Mouse (Mus musculus) midbrain, embryonic 16.5 days (tissue): Measurements from ENCODE around the gene Pias3. TPM values are rescaled to one million over a fixed set of nuclear protein-coding genes. Genes with fewer than 3 reads are reported as not detected.
A peak's percentile ranks its signal among the peaks of the same experiment; 100 is the strongest.
"Not testable (repeated sequence)": the region's sequence is repeated elsewhere in the genome, so short reads cannot be mapped to it uniquely, and the experiment has no call there.

Experiments used
- ATAC-seq: fragments of 200-750 bp; cut with Nextera tagmentation; 2 replicates; pipeline ENCODE4 v1.8.0; 2017; ENCODE audit warnings: moderate TSS enrichment
- H3K27ac ChIP-seq: fragments of 300-500 bp; sonication (generic); 2 replicates; pipeline ENCODE4 v1.5.1; 2014; ENCODE audit warnings: mild to moderate bottlenecking, low read length, mixed read lengths
- H3K27me3 ChIP-seq: fragments of 300-500 bp; sonication (generic); 2 replicates; pipeline ENCODE4 v1.6.1; 2014; ENCODE audit warnings: low read depth, low read length, mixed read lengths; ENCODE audit not compliant: control insufficient read depth, insufficient read depth
- H3K36me3 ChIP-seq: fragments of 300-500 bp; sonication (generic); 2 replicates; pipeline ENCODE4 v1.6.1; 2014; ENCODE audit warnings: mild to moderate bottlenecking, low read length, moderate library complexity, mixed read lengths; ENCODE audit not compliant: control insufficient read depth, insufficient read depth
- H3K4me1 ChIP-seq: fragments of 300-500 bp; sonication (generic); 2 replicates; pipeline ENCODE4 v1.6.1; 2014; ENCODE audit warnings: mild to moderate bottlenecking, low read length, mixed read lengths; ENCODE audit not compliant: control insufficient read depth, insufficient read depth
- H3K4me2 ChIP-seq: fragments of 300-500 bp; sonication (generic); 2 replicates; pipeline ENCODE4 v1.6.1; 2014; ENCODE audit warnings: mild to moderate bottlenecking, low read length, mixed read lengths
- H3K4me3 ChIP-seq: fragments of 300-500 bp; sonication (generic); 2 replicates; pipeline ENCODE4 v1.5.1; 2014; ENCODE audit warnings: low read depth, mild to moderate bottlenecking, low read length, moderate library complexity, mixed read lengths
- H3K9ac ChIP-seq: fragments of 300-500 bp; sonication (generic); 2 replicates; pipeline ENCODE4 v1.6.1; 2014; ENCODE audit warnings: low read depth, low read length, mixed read lengths
- H3K9me3 ChIP-seq: fragments of 300-500 bp; sonication (generic); replicated peaks from 2 replicates; pipeline ENCODE4 v1.6.1; 2014; ENCODE audit warnings: mild to moderate bottlenecking, low read length, mixed read lengths; ENCODE audit not compliant: control insufficient read depth, poor library complexity, severe bottlenecking
- WGBS: fragments of 180-500 bp; shearing (Covaris S2); extraction: QIAGEN DNeasy Blood & Tissue Kit; methylation state at CpG from one replicate; pipeline ENCODE4 v1.1.7; 2014; 5-methylcytosine and 5-hydroxymethylcytosine counted together
- polyA plus RNA-seq: library from polyadenylated mRNA; unstranded; fragments of >200 nt; fragmentation: Nextera tagmentation; extraction: Ambion mirVana; gene quantifications from 2 replicates; pipeline ENCODE4 v1.2.1, GENCODE M21; 2015

Pias3 gene
- polyA plus RNA-seq, 1 experiment from 2014 or later, result 41.6 TPM

- 17% methylated on average over 12 of the region's 12 CpGs for WGBS
- no peaks in the 10 kb centered on the region for H3K27me3 ChIP-seq
- 0 out of 2 replicates have a peak, but pooled peaks cover 6% of the 10 kb centered on the region for H3K4me1 ChIP-seq
- no peak overlapping the region for H3K9ac ChIP-seq
- H3K36me3 ChIP-seq, result no peaks in the 10 kb centered on the region
- H3K9me3 ChIP-seq, result no peaks in the 10 kb centered on the region
- no peak overlapping the region for H3K27ac ChIP-seq
- H3K4me2 ChIP-seq, result peak overlapping the region; percentile 2; the same call in 1 of the 2 replicates
- H3K4me3 ChIP-seq, result no peak overlapping the region
- peak; percentile 83 for ATAC-seq
Measured at GRCm38 (mm10) chr3:96680269-96680956, 15.8 kb upstream of the Pias3 start.

- no peaks in the 10 kb centered on the region for H3K9me3 ChIP-seq
- no peak overlapping the region for H3K4me3 ChIP-seq
- no peaks in the 10 kb centered on the region for H3K27me3 ChIP-seq
- no peaks in the 10 kb centered on the region for H3K36me3 ChIP-seq
- H3K4me1 ChIP-seq, result 0 out of 2 replicates have a peak, but pooled peaks cover 6% of the 10 kb centered on the region
- H3K27ac ChIP-seq, result no peak overlapping the region
- H3K4me2 ChIP-seq, result no peak overlapping the region
- 85% methylated on average over 3 of the region's 3 CpGs for WGBS
- H3K9ac ChIP-seq, result no peak overlapping the region
- ATAC-seq, result no peak
Measured at GRCm38 (mm10) chr3:96683496-96683895, 12.7 kb upstream of the Pias3 start.

DNA sequence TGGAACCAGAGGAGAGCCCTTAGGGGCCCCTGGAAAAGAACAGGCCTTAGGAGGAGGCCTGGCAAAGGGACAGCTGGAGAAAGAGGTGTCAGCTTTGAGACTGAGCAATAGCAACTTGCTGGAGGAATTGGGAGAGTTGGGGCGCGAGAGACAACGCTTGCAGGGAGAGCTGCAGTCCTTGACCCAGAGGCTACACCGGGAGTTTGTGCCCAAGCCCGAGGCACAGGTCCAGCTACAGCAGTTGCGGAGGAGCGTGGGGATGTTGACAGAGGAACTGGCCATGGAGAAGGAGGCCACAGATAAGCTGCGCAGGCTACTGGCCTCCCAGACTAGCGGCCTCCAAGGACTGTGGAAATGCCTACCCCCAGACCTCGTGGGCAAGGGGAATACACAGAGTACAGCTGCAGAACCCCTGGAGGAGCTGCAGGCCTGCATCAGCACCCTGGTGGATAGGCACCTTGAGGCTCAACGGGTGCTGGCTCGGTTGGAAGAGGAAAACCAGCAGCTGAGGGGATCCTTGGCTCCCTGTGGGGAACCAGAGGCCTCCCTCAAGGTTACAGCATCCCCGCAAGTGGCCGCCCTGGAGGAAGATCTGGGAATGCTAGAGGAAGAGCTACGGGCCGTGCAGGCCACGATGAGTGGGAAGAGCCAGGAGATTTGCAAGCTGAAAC is 11.9 kb upstream of the Pias3 start:
- Histone ChIP-seq H3K9me3 (no peaks in the 10 kb centered on the region), H3K36me3 (no peaks in the 10 kb centered on the region), H3K4me1 (0 out of 2 replicates have a peak, but pooled peaks cover 6% of the 10 kb centered on the region), H3K4me2 (peak overlapping the region; percentile 47), H3K4me3 (peak overlapping the region; percentile 23; the same call in 1 of the 2 replicates), H3K9ac (no peak overlapping the region), H3K27ac (no peak overlapping the region), H3K27me3 (no peaks in the 10 kb centered on the region)
- ATAC-seq, result no peak
- WGBS, result 58% methylated on average over 17 of the region's 17 CpGs

DNA sequence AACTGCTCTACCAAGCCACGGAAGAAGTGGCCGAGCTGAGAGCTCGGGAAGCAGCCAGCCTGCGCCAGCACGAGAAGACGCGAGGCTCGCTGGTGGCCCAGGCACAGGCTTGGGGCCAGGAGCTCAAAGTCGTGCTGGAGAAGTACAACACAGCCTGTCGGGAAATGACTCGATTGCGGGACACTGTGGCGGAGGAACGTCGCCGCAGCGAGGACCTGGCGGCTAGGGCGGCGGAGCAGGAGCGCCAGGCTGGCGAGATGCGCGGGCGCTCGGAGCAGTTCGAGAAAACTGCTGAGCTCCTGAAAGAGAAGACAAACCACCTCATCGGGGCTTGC is 11.4 kb upstream of the Pias3 start:
- peak overlapping the region; percentile 47 for H3K4me2 ChIP-seq
- no peak overlapping the region for H3K9ac ChIP-seq
- H3K27me3 ChIP-seq, result no peaks in the 10 kb centered on the region
- H3K36me3 ChIP-seq, result no peaks in the 10 kb centered on the region
- WGBS, result 43% methylated on average over 28 of the region's 28 CpGs
- 0 out of 2 replicates have a peak, but pooled peaks cover 4% of the 10 kb centered on the region for H3K4me1 ChIP-seq
- ATAC-seq, result no peak
- peak overlapping the region; percentile 23; the same call in 1 of the 2 replicates for H3K4me3 ChIP-seq
- no peak overlapping the region for H3K27ac ChIP-seq
- no peaks in the 10 kb centered on the region for H3K9me3 ChIP-seq

DNA sequence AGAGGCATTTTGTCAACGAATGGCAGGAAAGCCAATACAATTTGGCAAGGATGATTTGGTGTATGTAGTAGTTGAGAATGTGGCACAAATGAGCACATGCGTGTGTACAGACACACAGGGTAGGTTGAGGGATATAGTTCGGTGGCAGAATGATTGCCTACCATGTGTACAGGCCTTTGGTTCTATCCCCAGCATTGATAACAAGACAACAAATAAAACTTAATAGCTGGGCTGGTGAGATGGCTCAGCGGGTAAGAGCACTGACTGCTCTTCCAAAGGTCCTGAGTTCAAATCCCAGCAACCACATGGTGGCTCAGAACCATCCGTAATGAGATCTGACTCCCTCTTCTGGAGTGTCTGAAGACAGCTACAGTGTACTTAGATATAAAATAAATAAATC is 10.1 kb upstream of the Pias3 start:
- WGBS, result 96% methylated on average over 5 of the region's 5 CpGs
- not testable (repeated sequence) for H3K9me3 ChIP-seq, H3K27me3 ChIP-seq, H3K4me2 ChIP-seq, H3K9ac ChIP-seq, H3K27ac ChIP-seq, H3K36me3 ChIP-seq, H3K4me1 ChIP-seq, H3K4me3 ChIP-seq, ATAC-seq

- Histone ChIP-seq H3K9me3 (no peaks in the 10 kb centered on the region), H3K27ac (no peak overlapping the region), H3K27me3 (no peaks in the 10 kb centered on the region), H3K36me3 (no peaks in the 10 kb centered on the region), H3K4me1 (no peaks in the 10 kb centered on the region), H3K4me3 (no peak overlapping the region), H3K4me2 (no peak overlapping the region), H3K9ac (no peak overlapping the region)
- 86% methylated on average over 11 of the region's 11 CpGs for WGBS
- ATAC-seq, result no peak
Measured at GRCm38 (mm10) chr3:96688854-96689253, 7.3 kb upstream of the Pias3 start.

- no peak overlapping the region for H3K4me2 ChIP-seq
- H3K9me3 ChIP-seq, result no peaks in the 10 kb centered on the region
- no peak for ATAC-seq
- no peaks in the 10 kb centered on the region for H3K4me1 ChIP-seq
- 39% methylated on average over 3 of the region's 3 CpGs for WGBS
- H3K27me3 ChIP-seq, result no peaks in the 10 kb centered on the region
- no peak overlapping the region for H3K4me3 ChIP-seq
- no peak overlapping the region for H3K9ac ChIP-seq
- H3K27ac ChIP-seq, result no peak overlapping the region
- no peaks in the 10 kb centered on the region for H3K36me3 ChIP-seq
Measured at GRCm38 (mm10) chr3:96690298-96690697, 5.9 kb upstream of the Pias3 start.

GRCm38 (mm10) chr3:96692506-96692905 is 3.7 kb upstream of the Pias3 start:
- Histone ChIP-seq H3K9me3 (no peaks in the 10 kb centered on the region), H3K27me3 (no peaks in the 10 kb centered on the region), H3K4me2 (no peak overlapping the region), H3K36me3 (no peaks in the 10 kb centered on the region), H3K9ac (no peak overlapping the region), H3K27ac (no peak overlapping the region), H3K4me3 (no peak overlapping the region), H3K4me1 (peaks cover 4% of the 10 kb centered on the region; the same call in 1 of the 2 replicates)
- WGBS, result 11% methylated on average over 3 of the region's 3 CpGs
- ATAC-seq, result no peak

- no peak overlapping the region for H3K9ac ChIP-seq
- no peak overlapping the region for H3K27ac ChIP-seq
- no peak overlapping the region for H3K4me3 ChIP-seq
- peaks cover 9% of the 10 kb centered on the region for H3K4me1 ChIP-seq
- H3K4me2 ChIP-seq, result no peak overlapping the region
- no peaks in the 10 kb centered on the region for H3K36me3 ChIP-seq
- ATAC-seq, result no peak
- H3K9me3 ChIP-seq, result no peaks in the 10 kb centered on the region
- H3K27me3 ChIP-seq, result no peaks in the 10 kb centered on the region
- 88% methylated on average over 1 of the region's 1 CpGs for WGBS
Measured at GRCm38 (mm10) chr3:96693579-96693978, 2.6 kb upstream of the Pias3 start.
